Mouse (Mus musculus): Measurements from ENCODE around the gene Unc119. TPM values are rescaled to one million over a fixed set of nuclear protein-coding genes. Genes with fewer than 3 reads are reported as not detected.

Gene Unc119
- 88.0 to 122 TPM (median 99.7 TPM) in 3 replicates for total RNA-seq (2017)

DNA sequence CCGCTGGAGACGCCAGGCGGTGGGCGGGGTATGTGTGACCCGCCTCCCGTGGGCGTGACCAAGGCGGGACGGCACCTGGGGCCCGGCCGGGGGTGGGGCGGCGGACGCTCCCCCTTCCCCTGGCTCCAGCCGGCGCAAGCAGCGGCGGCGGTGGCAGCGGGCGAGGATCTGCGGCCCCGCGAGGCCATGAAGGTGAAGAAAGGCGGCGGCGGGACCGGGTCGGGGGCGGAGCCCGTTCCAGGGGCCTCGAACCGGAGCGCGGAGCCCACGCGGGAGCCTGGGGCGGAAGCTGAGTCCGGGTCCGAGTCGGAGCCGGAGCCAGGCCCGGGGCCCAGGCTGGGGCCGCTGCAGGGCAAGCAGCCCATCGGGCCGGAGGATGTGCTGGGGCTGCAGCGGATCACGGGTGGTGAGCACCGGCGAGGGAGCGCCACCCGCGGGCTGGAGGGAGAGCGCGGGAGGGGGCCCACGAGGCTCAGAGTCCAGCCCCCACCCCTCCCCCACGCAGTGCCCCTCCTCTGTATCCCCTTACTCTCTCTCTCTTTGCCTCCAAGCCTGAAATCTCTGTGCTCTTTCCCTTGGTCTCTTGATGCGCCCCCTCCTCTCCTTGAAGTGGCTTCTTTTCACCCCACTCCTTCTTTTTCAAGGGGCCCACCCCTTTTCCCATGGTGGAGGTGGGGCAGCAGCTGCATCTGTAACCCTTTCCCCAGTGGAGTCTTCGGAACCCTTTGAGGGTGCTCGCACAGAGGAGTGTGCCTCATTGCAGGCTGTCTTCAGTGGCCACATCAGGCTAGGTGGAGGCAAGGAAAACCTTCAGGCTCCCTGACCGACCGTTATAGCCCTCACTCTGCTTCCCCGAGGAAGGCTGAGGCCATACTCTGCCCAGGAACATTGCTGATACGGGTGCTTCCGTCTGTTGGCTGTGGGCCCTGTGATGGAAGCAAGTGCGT, at the start of gene Unc119:
TSS of gene Unc119 (plus strand) at position 102 of the 947 bp plus-strand sequence.
- ATAC-seq (replicated peaks; ENCODE audit: insufficient number of reproducible peaks, low FRiP score, low TSS enrichment, poor library complexity, severe bottlenecking), result no peak

DNA sequence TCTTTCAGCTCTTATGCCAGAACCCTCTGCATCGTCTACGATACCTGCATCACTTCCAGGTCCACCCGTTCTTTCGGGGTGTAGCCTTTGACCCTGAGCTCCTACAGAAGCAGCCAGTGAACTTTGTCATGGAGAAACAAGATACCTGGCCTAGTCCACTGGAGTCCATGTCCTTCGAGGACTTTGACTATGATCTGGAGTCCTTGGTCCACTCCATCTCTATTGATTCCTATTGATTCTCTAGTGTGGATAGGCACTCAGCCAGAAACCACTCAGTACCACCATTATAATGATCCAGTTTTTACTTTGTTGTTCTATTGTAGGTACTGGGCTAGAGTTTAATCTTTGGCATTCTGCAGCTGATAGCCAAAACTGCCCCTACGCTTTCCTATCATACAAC, 48.7 kb upstream of the Unc119 start:
- ATAC-seq (replicated peaks; ENCODE audit: insufficient number of reproducible peaks, low FRiP score, low TSS enrichment, poor library complexity, severe bottlenecking), result no peak

DNA sequence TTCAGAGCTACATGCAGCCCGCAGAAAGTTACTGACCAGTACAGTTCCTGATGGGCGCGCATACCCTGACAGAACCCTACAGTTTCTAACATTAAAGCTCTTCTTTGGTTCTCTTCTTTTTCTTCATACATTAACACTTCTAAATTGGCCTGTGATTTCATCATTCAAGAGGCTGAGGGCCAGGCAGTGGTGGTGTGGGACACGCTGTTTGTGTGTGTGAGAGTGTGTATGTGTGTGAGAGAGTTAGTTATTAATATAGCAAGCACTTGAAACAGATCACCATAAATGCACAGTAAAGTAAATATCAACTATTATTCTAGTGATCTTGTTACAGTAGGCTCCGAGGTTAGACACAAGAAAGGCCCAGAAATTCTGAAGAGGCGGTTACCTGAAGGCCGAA, 42.4 kb upstream of the Unc119 start:
- no peak for ATAC-seq (replicated peaks; ENCODE audit: insufficient number of reproducible peaks, low FRiP score, low TSS enrichment, poor library complexity, severe bottlenecking)

DNA sequence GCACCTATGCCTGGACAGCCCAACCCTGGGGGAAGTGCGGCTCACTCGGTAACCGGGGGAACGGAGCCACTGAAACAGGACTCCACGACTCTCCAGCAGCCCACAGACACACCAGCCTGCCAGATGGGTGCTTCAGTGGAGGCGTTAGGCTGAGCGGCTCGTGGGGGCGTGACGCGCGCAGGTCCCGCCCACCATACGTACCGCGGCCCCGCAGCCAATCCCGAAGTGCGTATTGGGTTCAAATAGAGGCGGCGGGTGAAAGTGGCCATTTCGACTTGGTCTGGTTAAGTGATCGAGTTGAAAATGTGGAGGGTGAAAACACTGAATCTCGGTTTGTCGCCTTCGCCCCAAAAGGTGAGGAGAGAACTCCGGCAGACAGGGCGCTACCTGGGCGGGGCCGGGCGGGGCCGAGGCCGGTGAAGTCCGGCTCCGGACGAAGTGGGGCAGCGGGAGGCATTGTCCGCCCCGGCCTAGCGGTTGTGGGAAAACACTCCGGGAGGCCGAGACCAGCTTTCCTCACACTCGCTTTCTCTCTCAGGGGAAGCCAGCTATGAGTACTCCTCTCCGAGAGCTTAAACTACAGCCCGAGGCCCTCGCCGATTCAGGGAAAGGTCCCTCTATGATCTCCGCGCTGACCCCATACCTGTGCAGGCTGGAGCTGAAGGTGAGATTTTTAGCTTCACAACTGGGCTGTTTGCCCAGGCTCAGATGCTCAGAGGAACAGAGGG, 41.8 kb upstream of the Unc119 start, which contains the start of gene Spag5:
TSS of gene Spag5 (plus strand) at position 173 of the 728 bp plus-strand sequence.
- peak; percentile 100 for ATAC-seq (replicated peaks; ENCODE audit: insufficient number of reproducible peaks, low FRiP score, low TSS enrichment, poor library complexity, severe bottlenecking)

DNA sequence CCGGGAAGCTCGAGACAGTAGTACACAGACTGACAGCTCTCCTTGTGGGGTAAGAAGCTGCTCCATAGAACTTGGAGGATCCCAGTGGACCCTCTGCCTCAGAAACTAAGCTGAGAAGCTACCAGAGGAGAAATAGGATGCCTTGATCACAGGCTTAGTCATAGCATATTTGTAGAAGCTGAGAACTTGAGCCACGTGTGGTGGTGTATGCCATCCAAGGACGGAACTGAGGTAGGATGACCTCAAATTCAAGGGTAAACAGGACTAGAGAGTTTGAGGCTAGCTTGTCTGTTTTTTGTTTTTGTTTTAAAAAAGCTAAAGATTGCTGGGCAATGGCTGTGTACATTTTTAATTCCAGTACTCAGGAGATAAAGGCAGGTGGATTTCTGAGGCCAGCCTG, 38.0 kb upstream of the Unc119 start:
- no peak for ATAC-seq (replicated peaks; ENCODE audit: insufficient number of reproducible peaks, low FRiP score, low TSS enrichment, poor library complexity, severe bottlenecking)

DNA sequence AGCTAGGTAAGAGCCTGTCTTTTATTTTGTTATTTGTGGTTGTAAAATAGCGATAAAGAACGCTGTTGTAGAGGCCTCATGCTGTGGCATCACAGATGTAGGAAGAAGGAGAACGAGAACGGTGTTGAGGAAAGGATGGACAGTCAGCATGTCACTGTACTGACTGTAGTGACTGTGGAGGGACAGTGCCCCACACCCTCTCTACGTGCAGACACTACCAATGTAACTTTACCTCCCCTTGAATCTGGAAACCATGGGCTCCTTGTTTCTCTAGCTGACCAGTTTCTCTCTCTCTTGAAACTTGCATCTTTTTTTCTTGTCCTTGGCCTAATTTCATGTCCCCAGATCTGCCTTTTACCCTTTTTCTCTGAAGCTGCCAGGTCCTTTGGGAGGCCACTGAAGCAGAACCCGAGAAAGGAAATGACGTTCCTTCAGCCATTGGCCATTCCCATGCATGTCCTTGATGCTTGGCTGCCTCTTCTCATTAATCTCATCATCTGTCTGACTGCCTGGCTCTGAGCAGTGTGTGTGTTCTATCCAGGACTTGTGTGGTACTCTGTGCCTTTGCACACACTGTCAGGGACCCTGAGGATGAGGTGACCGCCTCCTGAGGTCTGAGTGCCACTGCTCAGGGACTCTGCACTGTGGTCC, 32.3 kb upstream of the Unc119 start:
- ATAC-seq (replicated peaks; ENCODE audit: insufficient number of reproducible peaks, low FRiP score, low TSS enrichment, poor library complexity, severe bottlenecking), result no peak

DNA sequence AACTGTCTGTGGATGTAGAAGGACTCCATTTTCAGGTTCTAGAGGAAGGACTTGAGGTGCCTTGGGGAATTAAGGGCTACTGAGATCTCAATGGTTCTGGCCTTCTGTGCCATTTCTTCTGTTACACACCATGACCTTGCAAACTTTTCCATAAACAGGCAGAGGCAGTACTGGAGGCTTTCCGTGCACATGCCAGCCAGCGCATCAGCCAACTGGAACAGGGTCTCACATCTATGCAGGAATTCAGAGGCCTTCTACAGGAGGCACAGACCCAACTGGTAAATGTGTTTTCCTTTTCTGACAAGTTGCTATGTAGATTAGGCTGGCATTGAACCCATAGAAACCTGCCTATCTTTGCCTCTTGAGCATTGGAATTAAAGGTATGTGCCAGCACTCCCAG, 29.6 kb upstream of the Unc119 start:
- ATAC-seq (replicated peaks; ENCODE audit: insufficient number of reproducible peaks, low FRiP score, low TSS enrichment, poor library complexity, severe bottlenecking), result no peak

DNA sequence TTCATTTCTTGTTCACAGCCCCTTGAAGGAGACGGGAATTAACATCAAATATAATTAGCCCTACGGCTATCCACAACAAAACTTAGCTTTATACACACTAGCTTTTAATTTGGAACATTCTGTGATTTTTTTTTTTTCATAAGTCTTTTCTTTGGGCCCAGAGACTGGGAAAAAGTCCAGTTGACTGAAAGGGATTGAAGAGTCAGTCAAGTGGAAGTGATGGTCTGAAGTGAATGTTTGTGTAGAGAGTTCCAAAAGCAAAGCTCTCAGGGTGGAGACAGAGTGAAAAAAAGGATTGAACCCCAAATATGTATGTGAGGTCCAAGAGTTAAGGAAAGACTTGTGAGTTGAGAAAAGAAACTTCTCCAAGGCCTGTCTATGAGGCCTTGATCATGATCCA, 24.9 kb upstream of the Unc119 start:
- ATAC-seq (replicated peaks; ENCODE audit: insufficient number of reproducible peaks, low FRiP score, low TSS enrichment, poor library complexity, severe bottlenecking), result no peak

DNA sequence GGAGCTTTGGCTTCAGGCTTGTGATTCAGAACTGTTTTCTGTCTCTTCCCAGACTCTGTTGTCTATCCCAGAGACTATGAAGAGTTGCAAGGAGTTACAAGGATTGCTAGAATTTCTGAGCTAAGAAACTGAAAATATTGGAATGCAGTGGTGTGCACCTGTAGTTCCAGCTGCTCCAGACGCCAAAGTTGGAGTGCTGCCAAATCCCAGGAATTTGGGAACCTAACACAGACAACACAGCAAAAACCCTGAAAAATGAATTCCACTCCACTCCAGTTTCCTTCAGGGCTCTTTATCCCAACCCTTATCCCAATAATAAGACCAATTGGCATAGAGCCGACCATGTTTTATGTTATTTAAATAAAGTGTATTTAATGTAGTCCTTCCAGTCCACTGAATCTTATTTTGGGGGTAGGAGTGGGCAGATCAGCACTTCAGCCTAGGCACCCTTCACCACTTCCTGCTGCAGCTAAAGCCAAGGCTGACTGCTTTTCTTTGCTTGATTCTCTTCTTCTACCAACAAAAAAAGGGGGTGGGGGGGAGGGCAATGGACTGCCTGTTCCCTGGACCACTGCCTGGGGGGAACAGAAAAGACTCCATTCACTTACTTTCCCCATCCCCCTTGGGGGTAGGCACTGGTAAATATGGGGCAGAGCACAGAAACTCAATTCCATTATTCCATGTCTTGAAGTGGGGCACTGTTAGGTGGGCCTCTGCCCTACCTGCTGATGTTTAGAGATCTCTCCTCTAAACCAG, 21.0 kb upstream of the Unc119 start:
- no peak for ATAC-seq (replicated peaks; ENCODE audit: insufficient number of reproducible peaks, low FRiP score, low TSS enrichment, poor library complexity, severe bottlenecking)

DNA sequence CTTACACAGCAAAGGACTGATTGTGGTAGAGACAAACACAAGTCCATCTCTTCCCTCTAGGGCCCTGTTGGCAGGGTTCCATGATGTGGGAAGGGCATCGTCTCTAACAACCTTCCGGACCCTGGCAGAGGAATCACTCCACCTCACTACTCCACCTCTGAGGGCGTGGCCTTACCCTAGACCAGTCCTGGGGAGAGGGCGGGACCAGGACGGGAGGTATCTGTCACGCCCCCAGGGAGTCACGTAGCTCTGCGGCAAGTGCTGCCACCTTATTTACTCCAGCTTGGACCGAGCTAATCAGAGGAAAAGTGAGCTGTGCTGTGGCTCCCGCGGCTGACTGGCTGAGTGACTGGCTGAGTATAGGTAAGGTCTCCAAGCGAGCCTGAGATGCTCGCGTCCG, 20.4 kb upstream of the Unc119 start, which contains the start of gene Aldoc:
TSS of gene Aldoc (plus strand) at position 109 of the 400 bp plus-strand sequence.
- peak; percentile 90 for ATAC-seq (replicated peaks; ENCODE audit: insufficient number of reproducible peaks, low FRiP score, low TSS enrichment, poor library complexity, severe bottlenecking)

DNA sequence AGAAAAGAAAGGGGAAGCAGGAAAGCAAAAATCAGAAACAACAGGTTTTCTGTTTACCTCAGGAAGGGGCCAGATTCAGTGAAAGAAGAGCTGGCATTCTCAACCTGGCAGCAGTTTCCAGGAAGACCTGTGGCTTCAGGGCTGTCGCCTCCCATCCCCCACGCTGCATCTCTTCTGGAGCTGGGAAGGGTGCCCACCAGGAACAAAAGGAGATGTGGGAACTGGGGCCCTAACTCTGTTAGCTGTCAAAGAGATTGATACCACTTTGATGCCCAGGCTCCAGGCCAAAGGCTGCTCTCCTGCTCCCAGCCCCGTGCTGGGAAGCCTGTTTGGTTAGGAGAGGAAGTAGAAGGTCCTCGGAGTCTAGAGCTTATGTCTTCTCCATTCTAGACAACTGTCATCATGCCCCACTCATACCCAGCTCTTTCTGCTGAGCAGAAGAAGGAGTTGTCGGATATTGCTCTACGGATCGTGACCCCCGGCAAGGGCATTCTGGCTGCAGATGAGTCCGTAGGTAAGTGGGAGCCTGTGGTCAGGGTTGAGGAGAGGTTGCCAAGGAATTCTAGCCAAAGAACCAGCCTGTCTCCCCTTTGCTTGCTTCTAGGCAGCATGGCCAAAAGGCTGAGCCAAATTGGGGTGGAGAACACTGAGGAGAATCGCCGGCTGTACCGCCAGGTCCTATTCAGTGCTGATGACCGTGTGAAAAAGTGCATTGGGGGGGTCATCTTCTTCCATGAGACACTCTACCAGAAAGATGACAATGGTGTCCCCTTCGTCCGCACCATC, 19.1 kb upstream of the Unc119 start:
- ATAC-seq (replicated peaks; ENCODE audit: insufficient number of reproducible peaks, low FRiP score, low TSS enrichment, poor library complexity, severe bottlenecking), result no peak

DNA sequence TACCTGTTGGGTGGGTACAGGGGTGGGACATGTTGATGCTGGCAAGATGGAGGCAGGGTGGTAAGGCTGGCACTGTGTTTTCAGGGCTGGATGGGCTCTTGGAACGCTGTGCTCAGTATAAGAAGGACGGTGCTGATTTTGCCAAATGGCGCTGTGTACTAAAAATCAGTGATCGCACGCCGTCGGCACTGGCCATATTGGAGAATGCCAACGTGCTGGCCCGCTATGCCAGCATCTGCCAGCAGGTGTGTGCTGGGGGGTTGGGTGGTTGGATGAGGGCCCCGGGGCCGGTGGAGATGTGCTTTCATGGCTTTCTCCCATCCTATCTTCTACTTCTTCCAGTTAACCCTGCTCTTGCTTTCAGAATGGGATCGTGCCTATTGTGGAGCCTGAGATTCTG, 18.3 kb upstream of the Unc119 start:
- no peak for ATAC-seq (replicated peaks; ENCODE audit: insufficient number of reproducible peaks, low FRiP score, low TSS enrichment, poor library complexity, severe bottlenecking)

DNA sequence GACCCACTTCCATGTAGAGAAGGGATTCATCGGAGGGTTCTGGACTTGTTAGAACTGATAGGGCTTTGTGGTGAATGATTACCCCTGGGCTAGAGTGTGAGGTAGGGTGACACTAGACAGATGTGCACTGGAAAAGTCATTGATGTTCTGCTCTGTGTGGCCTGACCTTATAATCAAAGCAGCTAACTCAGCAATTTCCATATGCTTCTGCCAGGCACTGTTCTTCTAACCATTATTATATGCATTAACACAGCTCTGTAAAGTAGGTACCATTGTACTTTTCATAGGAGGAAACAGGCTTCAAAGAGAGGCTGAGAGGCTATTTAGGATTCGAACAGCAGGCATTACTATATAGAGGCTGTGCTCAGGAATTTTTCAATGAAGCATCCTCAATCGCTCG, 16.1 kb upstream of the Unc119 start:
- no peak for ATAC-seq (replicated peaks; ENCODE audit: insufficient number of reproducible peaks, low FRiP score, low TSS enrichment, poor library complexity, severe bottlenecking)

DNA sequence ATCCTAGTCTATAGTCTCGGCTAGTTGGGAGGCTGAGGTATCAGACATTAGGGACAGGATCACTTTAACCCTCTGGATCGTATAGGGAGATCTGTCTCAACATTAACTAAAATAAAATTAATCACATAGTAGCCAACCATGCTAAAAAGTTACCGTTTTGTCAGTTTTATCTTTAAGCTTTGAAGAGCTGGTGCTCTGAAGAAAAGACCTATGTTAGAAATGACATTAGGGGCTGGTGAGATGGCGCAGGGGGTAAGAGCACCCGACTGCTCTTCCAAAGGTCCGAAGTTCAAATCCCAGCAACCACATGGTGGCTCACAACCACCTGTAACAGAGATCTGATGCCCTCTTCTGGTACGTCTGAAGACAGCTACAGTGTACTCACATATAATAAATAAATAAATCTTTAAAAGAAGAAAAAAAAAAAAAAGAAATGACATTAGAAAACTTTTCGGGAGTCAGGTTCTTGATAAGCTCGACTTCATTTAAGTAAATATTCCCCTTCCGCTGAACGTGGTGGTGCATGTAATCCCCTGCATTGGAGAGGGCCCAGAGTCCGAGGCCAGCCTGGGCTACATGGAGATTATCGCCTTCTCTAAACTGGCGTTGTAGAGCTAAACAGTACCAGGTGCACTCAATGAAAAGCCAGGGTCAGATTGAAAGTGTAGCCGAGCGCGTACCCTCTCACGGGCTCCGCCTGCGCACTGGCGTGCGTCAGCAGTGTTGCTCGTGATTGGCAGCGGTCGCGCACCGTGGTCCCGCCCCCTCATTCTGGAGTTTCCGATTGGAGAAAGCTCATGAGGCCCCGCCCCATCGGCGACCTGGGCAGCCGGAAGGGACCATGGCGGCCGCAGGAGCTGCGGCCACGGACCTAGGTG, 15.4 kb upstream of the Unc119 start, which contains the start of gene Pigs:
TSS of gene Pigs (plus strand) at position 782 of the 878 bp plus-strand sequence.
- peak; percentile 99 for ATAC-seq (replicated peaks; ENCODE audit: insufficient number of reproducible peaks, low FRiP score, low TSS enrichment, poor library complexity, severe bottlenecking)

DNA sequence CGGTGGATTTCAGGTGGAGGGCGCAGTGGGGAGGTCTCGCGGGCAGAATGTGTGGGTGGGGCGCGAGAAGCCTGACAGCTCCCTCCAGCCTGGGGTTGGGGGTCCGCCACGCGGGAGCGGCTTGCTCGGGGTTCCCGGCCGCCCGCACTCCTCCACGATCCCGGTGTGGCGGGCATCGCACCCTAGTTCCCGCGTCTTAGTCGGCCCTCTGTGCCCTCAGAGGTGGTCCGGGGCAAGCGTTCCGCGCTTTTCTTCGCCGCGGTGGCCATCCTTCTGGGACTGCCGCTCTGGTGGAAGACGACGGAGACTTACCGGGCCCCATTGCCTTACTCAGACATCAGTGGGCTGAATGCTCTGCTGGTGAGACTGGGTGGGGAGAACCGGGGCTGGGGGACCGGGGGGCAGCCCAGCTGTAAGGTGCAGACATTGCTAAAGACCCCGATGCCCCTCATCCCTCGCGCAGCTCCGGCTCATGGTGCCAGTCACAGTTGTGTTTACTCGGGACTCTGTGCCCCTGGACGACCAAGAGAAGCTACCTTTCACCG, 14.7 kb upstream of the Unc119 start:
- no peak for ATAC-seq (replicated peaks; ENCODE audit: insufficient number of reproducible peaks, low FRiP score, low TSS enrichment, poor library complexity, severe bottlenecking)

DNA sequence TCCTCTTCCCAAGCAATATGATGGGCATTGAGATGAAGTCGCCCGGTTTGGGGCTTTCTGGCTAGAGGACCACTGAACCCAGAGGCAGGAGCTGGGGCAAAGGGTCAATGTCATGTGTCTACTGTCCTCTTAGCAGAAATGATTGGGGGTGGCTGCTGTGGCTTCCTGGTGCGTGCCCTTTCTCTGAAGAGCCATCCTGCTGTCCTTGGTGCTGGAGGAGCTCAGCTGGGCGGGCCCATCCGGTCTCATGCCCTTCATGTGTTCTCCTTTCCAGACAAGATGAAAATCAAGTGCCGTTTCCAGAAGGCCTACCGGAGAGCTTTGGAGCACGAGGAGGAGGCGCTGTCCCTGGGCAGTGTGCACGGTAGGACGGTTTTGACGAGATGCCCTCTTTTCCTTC, 10.6 kb upstream of the Unc119 start:
- no peak for ATAC-seq (replicated peaks; ENCODE audit: insufficient number of reproducible peaks, low FRiP score, low TSS enrichment, poor library complexity, severe bottlenecking)

DNA sequence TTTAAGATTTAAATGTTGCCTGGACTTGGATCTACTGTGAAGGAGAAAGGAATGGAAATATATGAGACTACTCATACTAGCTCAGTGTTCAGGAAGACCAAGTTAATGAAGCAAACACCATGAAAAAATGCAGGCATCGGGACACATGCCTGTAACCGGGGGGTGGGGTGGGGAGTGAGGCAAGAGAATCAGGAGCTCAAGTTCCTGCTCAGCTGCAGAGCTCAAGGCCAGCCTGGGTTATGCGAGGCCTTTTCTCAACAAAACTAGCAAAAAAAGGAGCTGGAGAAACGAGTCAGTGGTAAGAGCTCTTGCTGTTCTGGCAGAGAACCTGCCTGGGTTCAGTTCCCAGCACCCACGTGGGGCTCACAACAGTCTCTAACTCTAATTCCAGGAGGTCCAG, 9.3 kb upstream of the Unc119 start:
- no peak for ATAC-seq (replicated peaks; ENCODE audit: insufficient number of reproducible peaks, low FRiP score, low TSS enrichment, poor library complexity, severe bottlenecking)
